Mouse (Mus musculus): ENCODE data around the gene Sema6b.

DNA sequence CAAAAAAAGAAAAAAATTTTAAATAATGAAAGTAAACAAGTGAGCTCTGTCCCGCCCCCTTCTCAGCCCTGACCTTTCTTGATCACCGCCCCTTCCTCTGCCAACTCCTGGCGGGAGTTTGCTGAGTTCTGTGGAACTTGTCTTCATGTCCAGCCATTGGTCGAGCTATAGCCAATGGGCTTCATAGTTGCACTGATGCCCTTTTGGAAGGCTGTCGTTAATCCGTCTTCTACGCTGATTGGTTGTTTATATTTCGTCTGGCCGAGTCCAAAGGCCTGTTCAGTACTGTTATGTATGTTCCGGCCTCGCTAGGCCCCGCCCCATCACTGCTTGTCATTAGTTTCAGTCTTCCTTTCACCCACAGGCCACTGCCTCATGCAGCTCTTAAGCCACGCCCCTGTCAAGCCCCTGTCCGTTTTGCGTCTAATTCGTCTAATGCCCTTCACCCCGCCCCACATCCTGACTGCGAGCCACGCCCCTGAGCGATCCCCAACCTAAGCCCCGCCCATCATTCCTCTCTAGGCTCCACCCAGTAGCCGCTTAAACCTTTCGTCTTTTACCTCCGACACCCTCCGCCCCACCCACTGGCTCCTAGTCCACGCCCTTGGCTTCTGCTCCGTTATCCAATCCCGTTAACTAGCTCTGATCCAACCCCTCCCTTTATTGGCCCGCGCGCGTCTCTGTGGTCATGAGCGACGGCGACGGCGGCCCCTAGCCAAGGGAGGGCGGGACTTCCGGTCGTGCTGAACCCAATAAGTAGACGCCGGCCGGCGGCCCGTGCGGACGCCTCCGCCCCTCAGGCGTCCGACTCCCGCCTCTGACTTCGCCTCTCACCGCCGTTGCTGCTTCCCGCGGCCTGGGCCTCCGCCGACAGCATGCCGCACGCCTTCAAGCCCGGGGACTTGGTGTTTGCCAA, 61.0 kb downstream of the Sema6b start, which contains the start of gene Hdgfl2:
- TF ChIP-seq USF1 (IDR thresholded peaks at IDR 0.05; ENCODE audit: low read depth, low read length), result no peak
- no peak for TF ChIP-seq CTCF (conservative IDR thresholded peaks at IDR 0.05 in 1 of 2, IDR thresholded peaks at IDR 0.05 in 1 of 2; ENCODE audit: low read depth in 2 of 2, low read length in 2 of 2)
